Mouse (Mus musculus): ENCODE results near the gene Dpagt1. TPM values are rescaled to one million over a fixed set of nuclear protein-coding genes. Genes with fewer than 3 reads are reported as not detected.
"Not testable (repeated sequence)": the region's sequence is repeated elsewhere in the genome, so short reads cannot be mapped to it uniquely, and the experiment has no call there.

The Dpagt1 gene
- polyA plus RNA-seq, 1 experiment from 2014 or later, result 37.0 TPM

DNA sequence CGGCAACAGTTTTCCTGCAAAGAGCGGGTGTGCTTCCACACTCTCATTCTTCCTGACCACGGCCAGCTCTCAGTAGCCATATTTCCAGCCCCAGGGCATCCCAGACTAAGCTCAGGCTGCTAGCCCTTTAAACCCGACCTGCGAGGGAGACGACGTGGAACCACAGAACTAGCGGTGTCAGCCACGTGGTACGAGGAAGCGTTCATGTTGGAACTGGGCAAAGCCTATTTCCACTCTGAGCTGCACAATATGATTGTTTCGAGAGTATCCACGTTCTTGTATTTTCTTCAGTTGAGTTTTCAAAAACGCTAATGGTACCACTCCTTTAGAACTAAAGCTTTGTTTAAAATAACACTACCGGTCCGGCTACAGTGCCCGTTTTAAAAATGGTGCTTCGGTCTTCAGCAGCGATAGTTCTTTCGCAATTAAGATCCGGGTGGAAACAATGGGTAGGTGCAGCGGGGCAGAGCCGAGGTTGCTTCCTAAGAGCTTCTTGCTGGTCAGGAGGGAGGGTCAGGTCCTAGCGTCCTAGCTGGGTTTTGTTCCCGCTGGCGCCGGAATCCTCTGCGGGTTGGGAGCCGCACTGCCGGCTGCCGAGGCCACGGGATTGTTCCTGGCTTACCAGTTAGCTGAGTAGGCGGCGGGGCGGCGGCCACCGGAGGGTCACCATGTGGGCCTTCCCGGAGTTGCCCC lies 698 bp downstream of the Dpagt1 start:
- no peak for TF ChIP-seq CTCF (IDR thresholded peaks at IDR 0.05)
- ChIA-PET CTCF (interaction anchor here (1.1 to 1.5 kb wide), 3 partner anchors 8 to 35 kb away, joined by 3 to 5 read pairs (median 4); partner anchors contain the start of genes H2afx and Vps11), POLR2A (interaction anchor here (0.6 to 1.3 kb wide), 5 partner anchors 8 to 59 kb away, joined by 3 to 4 read pairs (median 4); partner anchors contain the start of genes H2afx and Hinfp)
- in situ Hi-C loops (cut with MboI; ENCODE audit: low pct_unique_long_range_greater_than_20kb), result no loop called here
- H3K27me3 ChIP-seq, result no peaks in the 10 kb centered on the region
- DNase-seq (ENCODE audit: low read depth, low spot score) (peak; percentile 82), ATAC-seq (peak; percentile 77)

DNA sequence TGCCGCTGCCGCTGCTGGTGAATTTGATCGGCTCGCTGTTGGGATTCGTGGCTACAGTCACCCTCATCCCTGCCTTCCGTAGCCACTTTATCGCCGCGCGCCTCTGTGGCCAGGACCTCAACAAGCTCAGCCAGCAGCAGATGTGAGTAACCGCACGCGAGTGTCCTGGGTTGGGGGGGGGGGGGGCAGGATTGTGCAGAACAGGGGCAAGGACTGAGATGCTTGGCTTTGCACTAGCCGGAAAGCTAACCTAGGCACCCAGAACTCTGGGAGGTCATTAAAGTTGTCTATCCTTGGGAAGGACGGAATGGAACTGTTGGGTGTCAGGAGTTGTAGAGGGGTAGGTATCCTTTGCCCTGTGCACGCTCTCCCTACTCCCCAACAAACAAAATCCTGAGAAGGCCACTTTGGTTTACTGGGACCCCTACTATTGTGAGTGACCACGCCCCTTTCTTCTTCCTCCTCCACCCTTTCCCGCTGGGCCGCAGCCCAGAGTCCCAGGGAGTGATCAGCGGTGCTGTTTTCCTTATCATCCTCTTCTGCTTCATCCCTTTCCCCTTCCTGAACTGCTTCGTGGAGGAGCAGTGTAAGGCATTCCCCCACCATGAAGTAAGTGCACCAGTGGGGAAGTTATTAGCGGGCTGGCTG lies 1.4 kb downstream of the Dpagt1 start:
- POLR2A ChIA-PET, result interaction anchor here (1.3 kb wide), 2 partner anchors 15 to 22 kb away, joined by 3 to 4 read pairs; partner anchors contain the start of gene Hinfp
- CTCF ChIA-PET, result interaction anchor here (1.5 kb wide), 1 partner anchor 34 kb away, joined by 5 read pairs; the partner anchor contains the start of gene Vps11
- DNase-seq (ENCODE audit: low read depth, low spot score) (no peak), ATAC-seq (no peak)
- in situ Hi-C loops (cut with MboI; ENCODE audit: low pct_unique_long_range_greater_than_20kb), result no loop called here
- no peak for TF ChIP-seq CTCF (IDR thresholded peaks at IDR 0.05)
- H3K27me3 ChIP-seq, result no peaks in the 10 kb centered on the region

GRCm38 (mm10) chr9:44327926-44328325 lies 2.1 kb downstream of the Dpagt1 start:
- in situ Hi-C loops (cut with MboI; ENCODE audit: low pct_unique_long_range_greater_than_20kb), result no loop called here
- POLR2A ChIA-PET, result no interaction called here
- no peak for DNase-seq (ENCODE audit: low read depth, low spot score)
- CTCF ChIA-PET, result no interaction called here
- no peak for TF ChIP-seq CTCF (IDR thresholded peaks at IDR 0.05)
- H3K27me3 ChIP-seq, result no peaks in the 10 kb centered on the region
- no peak for ATAC-seq

DNA sequence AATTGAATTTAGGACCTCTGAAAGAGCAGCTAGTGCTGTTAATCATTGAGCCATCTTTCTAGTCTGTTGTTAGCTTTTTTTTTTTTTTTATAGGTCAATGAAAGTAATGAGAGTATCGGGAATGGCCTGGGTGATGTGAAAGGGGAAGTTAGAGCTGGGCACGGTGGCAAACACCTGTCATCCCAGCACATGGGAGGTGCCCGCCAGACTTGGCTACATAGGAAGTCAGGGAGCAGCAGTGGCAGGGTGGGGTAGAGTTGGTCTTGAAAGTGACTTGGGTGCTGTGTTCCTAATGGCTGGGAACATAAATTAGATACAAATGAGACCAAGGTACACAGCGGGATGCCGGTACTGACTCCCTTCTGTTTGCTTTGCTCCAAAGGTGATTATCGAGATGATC lies 4.9 kb downstream of the Dpagt1 start:
- no peak for TF ChIP-seq CTCF (IDR thresholded peaks at IDR 0.05)
- no peaks in the 10 kb centered on the region for H3K27me3 ChIP-seq
- DNase-seq (ENCODE audit: low read depth, low spot score), result no peak
- in situ Hi-C loops (cut with MboI; ENCODE audit: low pct_unique_long_range_greater_than_20kb), result no loop called here
- ChIA-PET CTCF (interaction anchor here (0.6 kb wide), 2 partner anchors 89 to 178 kb away, joined by 3 read pairs; no protein-coding TSS in a partner anchor), POLR2A (interaction anchor here (0.6 kb wide), 2 partner anchors 30 to 80 kb away, joined by 3 to 5 read pairs; no protein-coding TSS in a partner anchor)
- no peak for ATAC-seq

GRCm38 (mm10) chr9:44332918-44333638 lies 7.3 kb downstream of the Dpagt1 start:
- ChIA-PET CTCF (no interaction called here), POLR2A (no interaction called here)
- no peak for ATAC-seq
- no peak for TF ChIP-seq CTCF (IDR thresholded peaks at IDR 0.05)
- H3K27me3 ChIP-seq, result no peaks in the 10 kb centered on the region
- DNase-seq (ENCODE audit: low read depth, low spot score), result no peak
- in situ Hi-C loops (cut with MboI; ENCODE audit: low pct_unique_long_range_greater_than_20kb), result no loop called here

DNA sequence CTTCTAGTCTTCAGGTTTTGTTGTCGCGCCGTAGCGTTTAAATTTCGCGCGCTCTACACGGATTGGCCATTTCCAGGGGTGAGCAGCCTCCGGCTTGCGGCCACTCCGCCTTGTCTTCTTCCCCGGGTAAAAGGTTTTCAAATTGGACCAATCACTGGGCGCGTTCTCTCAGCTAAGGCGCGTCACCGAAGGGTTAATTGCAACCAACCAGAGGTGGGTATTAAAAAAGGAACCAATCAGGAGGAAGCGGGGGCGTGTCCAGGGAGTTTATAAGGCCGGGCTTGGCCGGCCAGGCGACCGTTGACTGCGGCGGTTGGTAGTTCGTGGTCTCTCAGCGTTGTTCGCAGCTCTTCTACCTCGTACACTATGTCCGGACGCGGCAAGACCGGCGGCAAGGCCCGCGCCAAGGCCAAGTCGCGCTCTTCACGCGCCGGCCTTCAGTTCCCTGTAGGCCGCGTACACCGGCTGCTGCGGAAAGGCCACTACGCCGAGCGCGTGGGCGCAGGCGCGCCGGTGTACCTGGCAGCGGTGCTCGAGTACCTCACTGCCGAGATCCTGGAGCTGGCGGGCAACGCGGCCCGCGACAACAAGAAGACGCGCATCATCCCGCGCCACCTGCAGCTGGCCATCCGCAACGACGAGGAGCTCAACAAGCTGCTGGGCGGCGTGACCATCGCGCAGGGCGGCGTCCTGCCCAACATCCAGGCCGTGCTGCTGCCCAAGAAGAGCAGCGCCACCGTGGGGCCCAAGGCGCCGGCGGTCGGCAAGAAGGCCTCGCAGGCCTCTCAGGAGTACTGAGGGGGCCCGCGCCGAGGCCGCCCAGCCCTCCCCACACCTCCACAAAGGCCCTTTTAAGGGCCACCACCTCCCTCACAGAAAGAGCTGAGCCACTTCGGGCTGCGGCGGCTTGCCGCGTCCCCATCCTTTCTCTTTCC lies 8.8 kb downstream of the Dpagt1 start, which contains the start of gene H2afx:
Gene H2afx, plus strand, starts transcription at position 299 of the 935 bp plus-strand sequence.
- ChIA-PET CTCF (interaction anchor here (1.1 to 2.7 kb wide), 4 partner anchors 9 to 23 kb away, joined by 4 to 7 read pairs (median 4); partner anchors contain the start of genes Dpagt1 and Hmbs), POLR2A (interaction anchor here (0.8 to 2.7 kb wide), 8 partner anchors 9 to 177 kb away, joined by 3 to 16 read pairs (median 4); partner anchors contain the start of genes C2cd2l, Dpagt1, Hmbs and Hyou1)
- no peaks in the 10 kb centered on the region for H3K27me3 ChIP-seq
- TF ChIP-seq CTCF (IDR thresholded peaks at IDR 0.05), result no peak
- in situ Hi-C loops (cut with MboI; ENCODE audit: low pct_unique_long_range_greater_than_20kb), result no loop called here
- peak; percentile 85 for ATAC-seq
- peak; percentile 97 for DNase-seq (ENCODE audit: low read depth, low spot score)

- DNase-seq (ENCODE audit: low read depth, low spot score) (no peak), ATAC-seq (no peak)
- ChIA-PET POLR2A (interaction anchor here (0.8 to 2.7 kb wide), 8 partner anchors 8 to 176 kb away, joined by 3 to 16 read pairs (median 4); partner anchors contain the start of genes C2cd2l, Dpagt1, Hmbs and Hyou1), CTCF (interaction anchor here (1.1 to 2.7 kb wide), 4 partner anchors 9 to 22 kb away, joined by 4 to 7 read pairs (median 4); partner anchors contain the start of genes Dpagt1 and Hmbs)
- no peaks in the 10 kb centered on the region for H3K27me3 ChIP-seq
- in situ Hi-C loops (cut with MboI; ENCODE audit: low pct_unique_long_range_greater_than_20kb), result no loop called here
- TF ChIP-seq CTCF (IDR thresholded peaks at IDR 0.05), result no peak
These were observed 9.7 kb downstream of the Dpagt1 start for GRCm38 (mm10) chr9:44335331-44336092.

DNA sequence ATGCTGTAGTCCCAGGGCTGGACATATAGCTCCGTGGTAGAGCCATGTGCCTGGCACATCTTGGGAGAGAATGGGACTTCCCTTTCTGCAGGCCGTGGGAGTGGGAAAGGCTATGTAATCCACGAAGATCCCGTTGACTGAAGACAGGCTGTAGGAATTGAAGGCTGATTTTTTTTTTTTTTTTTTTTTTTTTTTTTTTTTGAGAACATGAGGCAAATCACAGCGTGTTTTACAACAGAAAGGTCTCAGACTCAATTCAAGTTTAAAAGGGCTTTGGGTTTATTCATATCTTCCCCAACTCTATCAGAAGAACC lies 10.2 kb downstream of the Dpagt1 start:
- ChIA-PET CTCF (interaction anchor here (1.7 to 2.7 kb wide), 2 partner anchors 8 to 13 kb away, joined by 4 to 7 read pairs; partner anchors contain the start of gene Hmbs), POLR2A (interaction anchor here (1.7 to 2.7 kb wide), 2 partner anchors 16 to 44 kb away, joined by 5 to 16 read pairs; partner anchors contain the start of genes C2cd2l and Hyou1)
- ATAC-seq, result no peak

DNA sequence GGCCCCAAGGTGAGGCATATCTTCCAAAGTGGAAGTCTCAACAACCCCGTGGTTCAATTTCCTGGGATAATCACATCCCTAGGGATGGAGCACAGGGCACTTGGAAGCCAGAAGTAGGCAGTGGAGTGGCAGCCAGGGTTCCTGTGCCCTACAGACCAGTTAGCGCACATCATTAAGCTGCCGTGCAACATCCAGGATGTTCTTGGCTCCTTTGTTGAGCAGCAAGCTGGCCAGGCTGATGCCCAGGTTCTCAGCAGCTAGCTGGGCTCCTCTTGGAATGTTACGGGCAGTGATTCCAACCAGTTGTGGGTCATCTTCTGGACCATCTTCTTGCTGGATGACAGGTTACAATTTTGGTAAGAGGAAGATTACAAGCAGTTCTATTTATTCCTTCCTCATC lies 10.7 kb downstream of the Dpagt1 start:
- H3K27me3 ChIP-seq; DNase-seq (ENCODE audit: low read depth, low spot score); in situ Hi-C loops (cut with MboI; ENCODE audit: low pct_unique_long_range_greater_than_20kb); ATAC-seq: not testable (repeated sequence)
- POLR2A ChIA-PET, result interaction anchor here (2.7 kb wide), 1 partner anchor 16 kb away, joined by 16 read pairs; the partner anchor contains the start of gene C2cd2l
- CTCF ChIA-PET, result interaction anchor here (1.1 to 2.7 kb wide), 3 partner anchors 8 to 67 kb away, joined by 3 to 7 read pairs (median 4); partner anchors contain the start of gene Hmbs

More for the DNA sequence above, 10.2 kb downstream of the Dpagt1 start:
- in situ Hi-C loops (cut with MboI; ENCODE audit: low pct_unique_long_range_greater_than_20kb), result no loop called here
- DNase-seq (ENCODE audit: low read depth, low spot score), result no peak
- no peak for TF ChIP-seq CTCF (IDR thresholded peaks at IDR 0.05)
- no peaks in the 10 kb centered on the region for H3K27me3 ChIP-seq

All from Patski (cell line).